Mouse (Mus musculus) forebrain, embryonic 12.5 days (tissue): ENCODE results near the gene Cpsf4l. TPM values are rescaled to one million over a fixed set of nuclear protein-coding genes. Genes with fewer than 3 reads are reported as not detected.

Source experiments
- ATAC-seq: fragments of 200-750 bp; cut with Nextera tagmentation; 2 replicates; pipeline ENCODE4 v1.8.0; 2017; ENCODE audit warnings: moderate TSS enrichment; ENCODE audit not compliant: low FRiP score
- H3K27ac ChIP-seq: fragments of 300-500 bp; sonication (generic); 2 replicates; pipeline ENCODE4 v1.5.1; 2016; ENCODE audit warnings: mild to moderate bottlenecking
- H3K27me3 ChIP-seq: fragments of 300-500 bp; sonication (generic); 2 replicates; pipeline ENCODE4 v1.6.1; 2016; ENCODE audit warnings: mild to moderate bottlenecking
- H3K36me3 ChIP-seq: fragments of 300-500 bp; sonication (generic); replicated peaks from 2 replicates; pipeline ENCODE4 v1.6.1; 2016; ENCODE audit warnings: mild to moderate bottlenecking
- H3K4me1 ChIP-seq: fragments of 300-500 bp; sonication (generic); 2 replicates; pipeline ENCODE4 v1.6.1; 2016
- H3K4me2 ChIP-seq: fragments of 300-500 bp; sonication (generic); 2 replicates; pipeline ENCODE4 v1.6.1; 2016; ENCODE audit warnings: mild to moderate bottlenecking, moderate library complexity
- H3K4me3 ChIP-seq: fragments of 300-500 bp; sonication (generic); replicated peaks from 2 replicates; pipeline ENCODE4 v1.5.1; 2016; ENCODE audit warnings: mild to moderate bottlenecking
- H3K9ac ChIP-seq: fragments of 300-500 bp; sonication (generic); 2 replicates; pipeline ENCODE4 v1.6.1; 2016; ENCODE audit warnings: mild to moderate bottlenecking
- H3K9me3 ChIP-seq: fragments of 300-500 bp; sonication (generic); 2 replicates; pipeline ENCODE4 v1.6.1; 2016
- WGBS: fragments of 180-500 bp; shearing (Covaris S2); methylation state at CpG from one replicate; pipeline ENCODE4 v1.1.7; 2016; 5-methylcytosine and 5-hydroxymethylcytosine counted together
- polyA plus RNA-seq: library from polyadenylated mRNA; unstranded; fragments of >200 nt; fragmentation: Nextera tagmentation; extraction: Ambion mirVana; gene quantifications from 2 replicates; pipeline ENCODE4 v1.2.1, GENCODE M21; 2016

The Cpsf4l gene
- polyA plus RNA-seq = 0.32 and 0.69 TPM in 2 replicates

DNA sequence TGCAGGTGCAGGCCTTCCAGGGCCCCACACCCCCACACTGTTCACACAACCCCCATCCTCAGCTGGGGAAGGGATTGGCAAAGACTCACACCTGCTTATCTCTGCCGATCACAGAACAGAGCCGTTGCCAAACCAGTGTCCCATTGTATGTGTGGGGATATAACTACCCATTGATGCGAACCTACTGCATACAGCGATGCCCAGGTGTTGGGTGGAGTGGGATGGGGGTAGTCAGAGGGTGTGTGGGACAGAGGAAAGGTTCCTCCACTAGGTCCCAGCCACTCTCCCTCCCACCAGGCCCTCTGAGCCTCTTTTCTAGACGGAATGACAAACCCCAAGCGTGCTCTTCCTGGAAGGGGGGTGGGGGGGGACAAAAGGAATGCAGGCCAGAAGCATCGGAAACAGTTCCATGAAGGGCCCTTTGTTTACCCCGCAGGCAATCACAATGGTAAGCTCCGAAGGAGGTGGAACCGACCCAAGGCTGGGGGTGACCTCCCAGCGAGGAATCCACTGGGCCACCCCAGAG, at the start of gene Cpsf4l:
Cpsf4l (minus strand) TSS at position 287 of the 526 bp plus-strand sequence.
- peak within 1 kb of the TSS; percentile 82 for H3K27ac ChIP-seq
- H3K9me3 ChIP-seq = no peaks in the 10 kb centered on the region
- H3K4me3 ChIP-seq = no peak within 1 kb of the TSS
- WGBS = 2% methylated on average over 11 of the region's 11 CpGs
- peak within 1 kb of the TSS; percentile 29 for H3K9ac ChIP-seq
- H3K27me3 ChIP-seq = peaks cover 26% of the 10 kb centered on the region
- peak within 1 kb of the TSS; percentile 24 for H3K4me2 ChIP-seq
- H3K36me3 ChIP-seq = peaks cover 4% of the 10 kb centered on the region
- H3K4me1 ChIP-seq = peaks cover 30% of the 10 kb centered on the region
- ATAC-seq = peak; percentile 50

- Histone ChIP-seq H3K27me3 (no peaks in the 10 kb centered on the region), H3K9ac (no peak overlapping the region), H3K4me1 (peaks cover 11% of the 10 kb centered on the region), H3K4me2 (no peak overlapping the region), H3K4me3 (no peak overlapping the region), H3K9me3 (no peaks in the 10 kb centered on the region), H3K36me3 (no peaks in the 10 kb centered on the region), H3K27ac (no peak overlapping the region)
- no peak for ATAC-seq
- 95% methylated on average over 5 of the region's 5 CpGs for WGBS
These were observed 49.0 kb upstream of the Cpsf4l start for GRCm38 (mm10) chr11:113758851-113759250.

DNA sequence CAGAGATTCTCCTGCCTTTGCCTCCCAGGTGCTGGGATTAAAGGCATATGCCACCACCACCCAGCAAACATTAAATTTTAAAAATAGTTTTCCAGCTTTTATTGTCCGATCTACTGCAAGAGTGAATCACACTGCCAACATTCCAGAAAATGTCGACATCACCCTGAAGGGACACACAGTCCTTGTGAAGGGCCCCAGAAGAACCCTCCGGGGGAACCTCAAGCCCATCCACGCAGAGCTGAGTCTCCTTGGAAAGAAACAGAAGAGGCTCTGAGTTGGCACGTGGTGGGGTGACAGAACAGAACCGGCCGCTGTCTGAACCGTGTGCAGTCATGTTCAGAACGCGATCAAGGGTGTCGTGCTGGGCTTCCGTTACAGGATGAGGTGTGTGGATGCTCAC, 46.8 kb upstream of the Cpsf4l start:
- Histone ChIP-seq H3K36me3 (no peaks in the 10 kb centered on the region), H3K9me3 (no peaks in the 10 kb centered on the region), H3K4me3 (no peak overlapping the region), H3K27me3 (no peaks in the 10 kb centered on the region), H3K9ac (no peak overlapping the region), H3K4me2 (no peak overlapping the region), H3K4me1 (peaks cover 12% of the 10 kb centered on the region), H3K27ac (no peak overlapping the region)
- no peak for ATAC-seq
- WGBS = 93% methylated on average over 12 of the region's 12 CpGs

DNA sequence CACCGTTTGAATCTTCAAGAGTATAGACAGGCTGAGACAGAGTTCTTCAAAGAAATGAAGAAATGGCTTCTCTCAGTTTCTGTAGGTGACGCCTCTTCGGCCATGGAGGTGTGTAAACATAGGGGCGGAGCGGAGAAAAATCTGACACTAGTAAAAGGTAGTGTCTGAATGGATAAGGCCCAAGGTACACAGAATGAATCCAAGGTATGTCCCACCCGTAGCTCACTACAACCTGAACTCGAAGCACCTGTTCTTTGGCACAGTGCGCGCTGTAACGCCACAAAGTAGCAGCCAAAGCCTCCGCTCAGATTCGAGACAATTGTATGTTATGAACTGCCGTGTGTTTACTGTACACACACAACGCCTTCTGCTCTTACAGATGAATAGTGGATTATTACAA, 46.1 kb upstream of the Cpsf4l start:
- H3K27me3 ChIP-seq = no peaks in the 10 kb centered on the region
- no peak overlapping the region for H3K9ac ChIP-seq
- H3K4me2 ChIP-seq = no peak overlapping the region
- no peaks in the 10 kb centered on the region for H3K36me3 ChIP-seq
- H3K4me3 ChIP-seq = no peak overlapping the region
- no peak overlapping the region for H3K27ac ChIP-seq
- H3K4me1 ChIP-seq = peaks cover 12% of the 10 kb centered on the region
- 94% methylated on average over 14 of the region's 14 CpGs for WGBS
- no peak for ATAC-seq
- no peaks in the 10 kb centered on the region for H3K9me3 ChIP-seq

DNA sequence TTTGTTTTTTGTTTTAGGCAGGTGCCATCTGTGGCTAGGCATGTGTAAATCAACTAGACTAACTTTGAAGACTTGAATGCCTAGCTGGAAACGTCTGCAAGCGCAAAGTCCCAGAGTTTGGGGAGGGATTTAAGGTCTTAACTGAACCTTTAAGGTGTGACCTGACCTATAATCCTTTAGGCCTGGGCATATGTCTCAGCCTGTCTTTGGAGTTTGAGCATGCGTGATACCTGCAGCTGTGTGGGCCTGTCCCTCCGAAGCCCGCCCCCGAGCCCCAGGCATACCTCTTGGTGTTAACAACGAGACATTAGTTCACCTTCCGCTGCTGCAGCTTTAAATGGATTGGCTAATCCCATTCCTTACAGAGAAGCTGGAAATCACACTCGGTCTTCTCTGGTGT, 45.0 kb upstream of the Cpsf4l start:
- Histone ChIP-seq H3K9me3 (no peaks in the 10 kb centered on the region), H3K4me3 (no peak overlapping the region), H3K4me1 (peaks cover 17% of the 10 kb centered on the region), H3K27me3 (no peaks in the 10 kb centered on the region), H3K9ac (no peak overlapping the region), H3K27ac (no peak overlapping the region), H3K36me3 (no peaks in the 10 kb centered on the region), H3K4me2 (no peak overlapping the region)
- ATAC-seq = no peak
- 32% methylated on average over 9 of the region's 9 CpGs for WGBS

DNA sequence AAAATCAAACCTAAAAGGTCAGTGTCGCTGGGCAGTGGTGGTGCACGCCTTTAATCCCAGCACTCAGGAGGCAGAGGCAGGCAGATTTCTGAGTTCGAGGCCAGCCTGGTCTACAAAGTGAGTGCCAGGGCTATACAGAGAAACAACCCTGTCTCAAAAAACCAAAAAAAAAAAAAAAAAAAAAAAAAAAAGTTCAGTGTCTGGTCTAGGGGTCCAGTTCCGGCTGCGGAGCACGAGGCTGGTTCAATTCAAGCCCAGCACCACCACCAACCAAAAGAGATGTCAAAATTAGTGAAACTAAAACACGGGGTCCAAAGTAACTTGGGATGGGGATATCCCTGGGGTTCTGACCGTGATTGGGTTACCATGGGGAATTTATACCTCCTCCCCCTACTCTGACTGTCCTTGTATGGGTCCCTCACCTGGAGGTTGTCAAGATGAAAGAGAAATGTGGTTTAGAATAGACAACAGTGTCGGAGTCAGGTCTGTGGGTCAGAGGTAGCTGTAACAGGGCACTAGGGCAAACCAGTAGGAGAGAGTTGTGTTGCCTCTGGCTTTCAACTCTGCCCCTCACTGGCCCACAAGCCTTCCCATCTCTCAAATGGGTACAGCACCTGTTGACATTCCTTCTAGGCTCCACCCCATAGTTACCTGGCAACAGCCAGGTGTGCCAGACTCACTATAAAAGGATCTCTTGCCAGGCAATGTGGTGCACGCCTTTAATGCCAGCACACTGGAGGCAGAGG, 43.0 kb upstream of the Cpsf4l start:
- Histone ChIP-seq H3K36me3 (peaks cover 8% of the 10 kb centered on the region), H3K27me3 (no peaks in the 10 kb centered on the region), H3K9me3 (no peaks in the 10 kb centered on the region), H3K9ac (no peak overlapping the region), H3K4me2 (peak overlapping the region; percentile 88), H3K4me3 (no peak overlapping the region), H3K4me1 (peaks cover 36% of the 10 kb centered on the region), H3K27ac (no peak overlapping the region)
- 93% methylated on average over 10 of the region's 10 CpGs for WGBS
- ATAC-seq = no peak

DNA sequence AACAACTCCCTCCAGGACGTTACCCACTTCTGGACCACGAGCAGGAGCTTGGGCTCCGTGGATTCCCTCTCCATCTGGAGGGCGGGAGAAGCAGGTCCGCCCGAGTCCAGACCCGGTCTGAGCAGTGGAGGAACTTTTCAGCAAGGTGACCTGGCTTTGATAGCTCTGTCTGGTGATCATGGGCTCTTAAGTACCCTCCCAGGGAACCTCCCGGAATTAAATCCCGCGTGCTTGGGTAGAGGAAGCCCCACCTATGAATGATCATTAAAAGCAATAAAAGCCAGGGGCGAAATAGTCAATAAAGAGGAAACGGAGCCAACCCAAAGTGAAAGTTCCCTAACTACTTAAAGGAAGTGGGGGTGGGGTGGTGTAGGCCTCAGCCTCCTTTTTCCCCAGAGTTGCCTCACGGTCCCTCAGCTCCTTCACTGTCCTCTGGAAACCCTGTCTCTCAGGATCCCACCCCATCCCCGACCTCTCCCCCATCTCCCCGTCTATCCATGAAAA, 42.4 kb upstream of the Cpsf4l start:
- Histone ChIP-seq H3K4me3 (peak overlapping the region; percentile 78), H3K4me1 (peaks cover 43% of the 10 kb centered on the region), H3K4me2 (peak overlapping the region; percentile 88), H3K27me3 (no peaks in the 10 kb centered on the region), H3K36me3 (peaks cover 12% of the 10 kb centered on the region), H3K9me3 (no peaks in the 10 kb centered on the region), H3K27ac (peak overlapping the region; percentile 96), H3K9ac (peak overlapping the region; percentile 56)
- 25% methylated on average over 15 of the region's 15 CpGs for WGBS
- ATAC-seq = no peak

DNA sequence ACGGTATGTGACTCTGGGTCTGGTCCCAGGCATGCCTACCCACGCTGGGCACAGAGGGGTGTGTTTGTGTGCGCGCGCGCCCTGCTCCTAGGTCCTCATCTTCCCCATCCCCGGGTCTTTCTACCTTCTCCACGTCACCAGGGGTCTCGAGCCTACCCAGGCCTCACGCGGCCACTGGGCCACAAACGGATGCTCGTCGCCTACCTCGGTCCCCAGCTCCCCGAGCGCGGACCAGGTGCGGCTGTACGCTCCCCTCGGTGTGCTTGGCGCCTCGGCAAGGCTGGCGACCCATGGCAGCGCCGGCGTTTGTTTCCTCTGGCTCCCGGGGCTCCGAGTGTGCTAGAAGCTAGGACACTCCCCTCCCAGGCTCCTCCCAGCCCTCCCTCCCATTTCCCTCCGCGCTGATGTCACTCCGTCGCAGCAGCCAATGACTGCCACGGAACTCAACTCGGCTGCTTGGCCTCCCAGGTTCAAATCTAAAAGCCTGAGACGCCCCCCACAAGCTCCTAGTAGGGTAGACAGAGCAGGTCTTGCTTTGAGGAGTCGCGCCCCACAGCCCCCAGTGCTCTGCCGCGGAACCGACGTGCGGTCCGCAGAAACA, 41.8 kb upstream of the Cpsf4l start, which contains the start of gene Cdc42ep4:
Cdc42ep4 (minus strand) TSS at position 398 of the 601 bp plus-strand sequence.
- Histone ChIP-seq H3K4me1 (peaks cover 47% of the 10 kb centered on the region), H3K27ac (peak within 1 kb of the TSS; percentile 96), H3K9me3 (no peaks in the 10 kb centered on the region), H3K9ac (peak within 1 kb of the TSS; percentile 90), H3K36me3 (peaks cover 13% of the 10 kb centered on the region), H3K4me3 (peak within 1 kb of the TSS; percentile 78), H3K27me3 (no peaks in the 10 kb centered on the region), H3K4me2 (peak within 1 kb of the TSS; percentile 88)
- ATAC-seq = peak; percentile 85
- 0% methylated on average over 44 of the region's 44 CpGs for WGBS

- Histone ChIP-seq H3K9me3 (no peaks in the 10 kb centered on the region), H3K9ac (peak overlapping the region; percentile 90), H3K27me3 (no peaks in the 10 kb centered on the region), H3K4me1 (peaks cover 50% of the 10 kb centered on the region), H3K4me3 (peak overlapping the region; percentile 78), H3K36me3 (peaks cover 18% of the 10 kb centered on the region), H3K27ac (peak overlapping the region; percentile 96), H3K4me2 (peak overlapping the region; percentile 88)
- peak; percentile 45 for ATAC-seq
- under 1% methylated on average over 67 of the region's 67 CpGs for WGBS
These were observed 41.0 kb upstream of the Cpsf4l start for GRCm38 (mm10) chr11:113750571-113751483.

DNA sequence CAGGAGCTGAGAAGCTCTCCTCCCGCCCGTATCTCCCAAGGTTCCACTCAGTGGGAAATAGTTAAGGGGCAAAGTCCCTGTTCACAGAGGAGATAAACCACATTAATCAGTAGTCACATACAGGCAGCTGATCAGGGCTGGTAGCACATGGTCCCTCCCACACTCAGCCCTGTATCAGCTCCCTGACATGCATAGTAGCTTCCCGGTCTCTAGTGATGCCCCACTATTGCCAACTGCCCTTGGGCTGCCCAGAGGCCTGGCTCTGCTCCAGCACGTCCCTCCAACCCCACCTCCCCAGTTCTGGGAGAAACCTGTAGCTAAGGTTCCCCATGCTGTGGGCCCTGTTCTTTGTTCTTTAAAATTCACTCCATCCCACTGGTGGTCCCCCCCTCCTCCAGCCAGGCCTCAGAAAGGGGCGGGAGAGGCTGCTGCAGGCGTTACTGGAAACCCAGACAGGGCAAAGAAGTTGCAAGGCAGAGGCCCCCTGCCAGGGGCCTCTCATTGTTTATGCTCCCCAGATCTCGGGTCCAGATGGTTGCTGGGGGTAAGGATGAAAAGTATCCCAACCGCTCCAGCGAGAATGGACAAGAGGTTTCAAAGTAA, 40.0 kb upstream of the Cpsf4l start:
- Histone ChIP-seq H3K27me3 (no peaks in the 10 kb centered on the region), H3K9ac (peak overlapping the region; percentile 90), H3K4me1 (peaks cover 57% of the 10 kb centered on the region), H3K27ac (peak overlapping the region; percentile 96), H3K4me3 (peak overlapping the region; percentile 78), H3K9me3 (no peaks in the 10 kb centered on the region), H3K36me3 (peaks cover 18% of the 10 kb centered on the region), H3K4me2 (peak overlapping the region; percentile 88)
- 0% methylated on average over 9 of the region's 9 CpGs for WGBS
- peak; percentile 40 for ATAC-seq

- peaks cover 54% of the 10 kb centered on the region for H3K4me1 ChIP-seq
- H3K4me2 ChIP-seq = peak overlapping the region; percentile 88
- H3K9me3 ChIP-seq = no peaks in the 10 kb centered on the region
- H3K27me3 ChIP-seq = no peaks in the 10 kb centered on the region
- 9% methylated on average over 21 of the region's 21 CpGs for WGBS
- no peak for ATAC-seq
- H3K4me3 ChIP-seq = peak overlapping the region; percentile 78
- H3K36me3 ChIP-seq = peaks cover 24% of the 10 kb centered on the region
- peak overlapping the region; percentile 96 for H3K27ac ChIP-seq
- H3K9ac ChIP-seq = peak overlapping the region; percentile 90
These were observed 39.1 kb upstream of the Cpsf4l start for GRCm38 (mm10) chr11:113748797-113749521.
